Mouse (Mus musculus) liver, embryonic 11.5 days (tissue): ENCODE measurements at regions not wholly inside any gene's neighbourhood (a gene's known extent, or its start where the extent isn't known, plus 50 kb on each side); places are given as distances from the start of the nearest gene placed in this dataset.

Experiments used
- ATAC-seq: fragments of 200-750 bp; cut with Nextera tagmentation; replicated peaks from 2 replicates; pipeline ENCODE4 v1.8.0; 2017; ENCODE audit warnings: moderate number of reproducible peaks, mild to moderate bottlenecking, moderate TSS enrichment, moderate library complexity; ENCODE audit not compliant: low FRiP score
- DNase-seq: peaks from one replicate; pipeline ENCODE4 v3.0.0-alpha.2; 2017; ENCODE audit warnings: low spot score
- H3K27ac ChIP-seq: fragments of 300-500 bp; sonication (generic); 2 replicates; pipeline ENCODE4 v1.5.1; 2014; ENCODE audit warnings: mild to moderate bottlenecking, low read depth, low read length, control low read depth
- H3K27me3 ChIP-seq: fragments of 300-500 bp; sonication (generic); replicated peaks from 2 replicates; pipeline ENCODE4 v1.6.1; 2014; ENCODE audit warnings: low read length, mixed read lengths; ENCODE audit not compliant: control insufficient read depth, insufficient read depth
- H3K36me3 ChIP-seq: fragments of 300-500 bp; sonication (generic); 2 replicates; pipeline ENCODE4 v1.6.1; 2014; ENCODE audit warnings: mild to moderate bottlenecking, low read length, moderate library complexity, mixed read lengths; ENCODE audit not compliant: control insufficient read depth, insufficient read depth
- H3K4me1 ChIP-seq: fragments of 300-500 bp; sonication (generic); replicated peaks from 2 replicates; pipeline ENCODE4 v1.6.1; 2014; ENCODE audit warnings: low read length, mixed read lengths; ENCODE audit not compliant: control insufficient read depth, insufficient read depth
- H3K4me2 ChIP-seq: fragments of 300-500 bp; sonication (generic); 2 replicates; pipeline ENCODE4 v1.6.1; 2014; ENCODE audit warnings: mild to moderate bottlenecking, control low read depth, moderate library complexity
- H3K4me3 ChIP-seq: fragments of 300-500 bp; sonication (generic); 2 replicates; pipeline ENCODE4 v1.5.1; 2014; ENCODE audit warnings: low read depth, low read length, control low read depth
- H3K9ac ChIP-seq: fragments of 300-500 bp; sonication (generic); 2 replicates; pipeline ENCODE4 v1.6.1; 2014; ENCODE audit warnings: low read depth, low read length, control low read depth
- H3K9me3 ChIP-seq: fragments of 300-500 bp; sonication (generic); 2 replicates; pipeline ENCODE4 v1.6.1; 2016; ENCODE audit warnings: low read length, inconsistent platforms, mixed read lengths; ENCODE audit not compliant: control insufficient read depth
- WGBS: fragments of 180-500 bp; shearing (Covaris S2); extraction: QIAGEN DNeasy Blood & Tissue Kit; methylation state at CpG from one replicate; pipeline ENCODE4 v1.1.7; 2014; 5-methylcytosine and 5-hydroxymethylcytosine counted together

- no peak for DNase-seq
- H3K9me3 ChIP-seq = no peaks in the 10 kb centered on the region
These were observed 145.9 kb upstream of the Tmem45b start for GRCm38 (mm10) chr9:31610212-31610611.

GRCm38 (mm10) chr9:31609731-31610130, 145.5 kb upstream of the Tmem45b start:
- no peaks in the 10 kb centered on the region for H3K9me3 ChIP-seq
- no peaks in the 10 kb centered on the region; the same call in 1 of the 2 replicates for H3K27me3 ChIP-seq
- no peak overlapping the region for H3K4me3 ChIP-seq
- H3K9ac ChIP-seq = no peak overlapping the region
- WGBS = 83% methylated on average over 3 of the region's 3 CpGs
- no peak overlapping the region for H3K4me2 ChIP-seq
- no peak for ATAC-seq
- no peaks in the 10 kb centered on the region for H3K36me3 ChIP-seq
- H3K4me1 ChIP-seq = no peaks in the 10 kb centered on the region
- no peak for DNase-seq
- H3K27ac ChIP-seq = no peak overlapping the region

More at GRCm38 (mm10) chr9:31610212-31610611, 145.9 kb upstream of the Tmem45b start:
- no peaks in the 10 kb centered on the region for H3K4me1 ChIP-seq
- no peaks in the 10 kb centered on the region for H3K36me3 ChIP-seq
- H3K27me3 ChIP-seq = no peaks in the 10 kb centered on the region; the same call in 1 of the 2 replicates
- H3K4me3 ChIP-seq = no peak overlapping the region
- H3K9ac ChIP-seq = no peak overlapping the region
- 54% methylated on average over 1 of the region's 1 CpGs for WGBS
- H3K27ac ChIP-seq = no peak overlapping the region
- H3K4me2 ChIP-seq = no peak overlapping the region
- ATAC-seq = no peak

GRCm38 (mm10) chr9:31608084-31608870, 144.0 kb upstream of the Tmem45b start:
- H3K4me3 ChIP-seq = no peak overlapping the region
- 57% methylated on average over 8 of the region's 8 CpGs for WGBS
- H3K27ac ChIP-seq = no peak overlapping the region
- no peak overlapping the region for H3K4me2 ChIP-seq
- DNase-seq (no peak), ATAC-seq (no peak)
- no peak overlapping the region for H3K9ac ChIP-seq
- H3K9me3 ChIP-seq = no peaks in the 10 kb centered on the region
- H3K27me3 ChIP-seq = no peaks in the 10 kb centered on the region; the same call in 1 of the 2 replicates
- H3K36me3 ChIP-seq = no peaks in the 10 kb centered on the region
- no peaks in the 10 kb centered on the region for H3K4me1 ChIP-seq

GRCm38 (mm10) chr9:31606936-31607335, 142.7 kb upstream of the Tmem45b start:
- WGBS = 84% methylated on average over 6 of the region's 6 CpGs
- no peaks in the 10 kb centered on the region for H3K36me3 ChIP-seq
- no peak overlapping the region for H3K4me2 ChIP-seq
- no peaks in the 10 kb centered on the region; the same call in 1 of the 2 replicates for H3K27me3 ChIP-seq
- H3K9ac ChIP-seq = no peak overlapping the region
- H3K4me3 ChIP-seq = no peak overlapping the region
- DNase-seq (no peak), ATAC-seq (no peak)
- H3K4me1 ChIP-seq = no peaks in the 10 kb centered on the region
- H3K9me3 ChIP-seq = no peaks in the 10 kb centered on the region
- no peak overlapping the region for H3K27ac ChIP-seq

GRCm38 (mm10) chr9:31604497-31605090, 140.3 kb upstream of the Tmem45b start:
- Histone ChIP-seq H3K9me3 (no peaks in the 10 kb centered on the region), H3K27ac (no peak overlapping the region), H3K36me3 (no peaks in the 10 kb centered on the region), H3K4me1 (no peaks in the 10 kb centered on the region), H3K4me3 (no peak overlapping the region), H3K4me2 (no peak overlapping the region), H3K27me3 (no peaks in the 10 kb centered on the region; the same call in 1 of the 2 replicates), H3K9ac (no peak overlapping the region)
- ATAC-seq (no peak), DNase-seq (no peak)
- 73% methylated on average over 6 of the region's 6 CpGs for WGBS

DNA sequence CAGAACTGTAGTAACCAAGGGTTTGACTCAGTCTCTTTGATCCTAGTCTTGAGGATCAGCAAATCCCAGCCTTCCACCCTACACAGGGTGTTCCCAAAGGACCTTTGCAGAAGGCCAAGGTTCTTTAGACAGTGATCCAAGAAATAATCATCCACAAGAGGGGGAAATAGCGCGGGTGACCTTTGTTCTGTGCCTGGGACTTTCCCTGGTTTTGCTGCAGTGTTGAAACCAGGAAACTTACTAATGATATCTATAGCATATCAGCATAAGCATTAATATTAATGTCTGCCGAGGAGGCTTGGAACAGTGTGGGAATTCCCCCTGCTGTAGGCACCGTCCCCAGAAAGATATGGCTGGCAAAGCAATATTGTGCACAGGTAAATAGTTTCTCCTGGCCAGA, 138.4 kb upstream of the Tmem45b start:
- no peak overlapping the region for H3K27ac ChIP-seq
- no peaks in the 10 kb centered on the region for H3K27me3 ChIP-seq
- no peak for DNase-seq
- no peak overlapping the region for H3K4me3 ChIP-seq
- H3K9me3 ChIP-seq = no peaks in the 10 kb centered on the region
- H3K36me3 ChIP-seq = no peaks in the 10 kb centered on the region
- no peak overlapping the region for H3K9ac ChIP-seq
- H3K4me1 ChIP-seq = no peaks in the 10 kb centered on the region
- H3K4me2 ChIP-seq = no peak overlapping the region
- 78% methylated on average over 4 of the region's 4 CpGs for WGBS
- no peak for ATAC-seq

GRCm38 (mm10) chr9:31595096-31595495, 130.8 kb upstream of the Tmem45b start:
- no peaks in the 10 kb centered on the region for H3K9me3 ChIP-seq
- no peaks in the 10 kb centered on the region for H3K36me3 ChIP-seq
- no peaks in the 10 kb centered on the region for H3K27me3 ChIP-seq
- H3K27ac ChIP-seq = no peak overlapping the region
- H3K4me2 ChIP-seq = no peak overlapping the region
- no peak for ATAC-seq
- no peak for DNase-seq
- WGBS = 73% methylated on average over 7 of the region's 7 CpGs
- no peak overlapping the region for H3K4me3 ChIP-seq
- no peaks in the 10 kb centered on the region for H3K4me1 ChIP-seq
- H3K9ac ChIP-seq = no peak overlapping the region

DNA sequence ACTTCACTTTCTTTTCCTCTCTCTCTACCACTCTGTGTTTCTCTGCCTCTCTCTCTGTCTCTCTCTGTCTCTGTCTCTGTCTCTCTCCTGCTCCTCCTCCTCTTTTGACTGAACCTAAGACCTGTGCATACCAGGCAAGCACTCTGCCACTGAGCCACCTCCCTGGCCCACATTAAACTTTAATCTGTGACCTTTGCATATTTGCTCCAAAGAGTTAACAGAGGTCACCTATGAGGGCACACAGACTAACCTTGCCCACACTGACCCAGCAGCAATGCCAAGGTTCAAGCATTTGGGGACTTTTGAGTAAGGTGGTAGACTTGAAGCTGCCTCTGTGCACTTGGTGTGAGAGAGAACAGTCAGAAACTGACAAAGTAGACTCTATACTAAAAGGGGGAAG, 123.4 kb upstream of the Tmem45b start:
- Histone ChIP-seq H3K9ac (no peak overlapping the region), H3K4me2 (no peak overlapping the region), H3K4me1 (no peaks in the 10 kb centered on the region), H3K9me3 (no peaks in the 10 kb centered on the region), H3K27ac (no peak overlapping the region), H3K4me3 (no peak overlapping the region), H3K36me3 (no peaks in the 10 kb centered on the region), H3K27me3 (no peaks in the 10 kb centered on the region)
- DNase-seq = no peak
- ATAC-seq = no peak

DNA sequence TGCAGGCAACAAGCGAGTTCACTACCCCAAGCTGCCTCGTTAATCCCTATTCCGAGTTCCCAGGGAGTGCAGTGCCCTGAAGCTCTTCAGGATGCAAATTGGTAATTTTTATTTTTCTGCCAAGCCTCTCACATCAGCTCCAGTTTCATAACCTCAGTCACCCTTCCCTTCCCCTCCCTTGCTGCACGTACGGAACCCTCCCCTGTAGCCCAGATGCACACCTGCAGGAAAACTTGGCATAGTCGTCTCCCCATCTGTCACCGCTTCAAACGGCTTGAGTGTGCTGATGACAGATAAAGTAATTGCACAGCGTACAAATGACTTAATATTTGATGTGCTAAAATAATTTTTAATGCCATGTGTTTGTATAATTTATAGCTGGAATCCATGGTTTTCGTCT, 119.7 kb upstream of the Tmem45b start:
- ATAC-seq (no peak), DNase-seq (no peak)
- Histone ChIP-seq H3K4me2 (no peak overlapping the region), H3K4me3 (no peak overlapping the region), H3K4me1 (no peaks in the 10 kb centered on the region), H3K27ac (no peak overlapping the region), H3K27me3 (no peaks in the 10 kb centered on the region), H3K36me3 (no peaks in the 10 kb centered on the region), H3K9me3 (no peaks in the 10 kb centered on the region), H3K9ac (no peak overlapping the region)
- WGBS = 78% methylated on average over 10 of the region's 10 CpGs
